Mouse (Mus musculus) bone marrow macrophage, adult 2 months (primary cell): ENCODE results near the gene BC048403.

Experiments used
- CTCF ChIP-seq: IDR thresholded peaks from 2 replicates; pipeline ENCODE4 v1.5.1; 2012; ENCODE audit warnings: low read depth, mild to moderate bottlenecking, low read length, moderate library complexity
- POLR2A ChIP-seq: IDR thresholded peaks from 2 replicates; pipeline ENCODE4 v1.6.1; 2012; ENCODE audit warnings: mild to moderate bottlenecking, low read depth, low read length, borderline replicate concordance

GRCm38 (mm10) chr10:121750175-121750574 is 10.4 kb downstream of the BC048403 start:
- TF ChIP-seq CTCF = no peak
- no peak for TF ChIP-seq POLR2A
